Mouse (Mus musculus) liver, embryonic 11.5 days (tissue): ENCODE results near the gene Pan3. TPM values are rescaled to one million over a fixed set of nuclear protein-coding genes. Genes with fewer than 3 reads are reported as not detected.
A peak's percentile ranks its signal among the peaks of the same experiment; 100 is the strongest.

ENCODE experiments used
- ATAC-seq: fragments of 200-750 bp; cut with Nextera tagmentation; replicated peaks from 2 replicates; pipeline ENCODE4 v1.8.0; 2017; ENCODE audit warnings: moderate number of reproducible peaks, mild to moderate bottlenecking, moderate TSS enrichment, moderate library complexity; ENCODE audit not compliant: low FRiP score
- DNase-seq: peaks from one replicate; pipeline ENCODE4 v3.0.0-alpha.2; 2017; ENCODE audit warnings: low spot score
- H3K27ac ChIP-seq: fragments of 300-500 bp; sonication (generic); 2 replicates; pipeline ENCODE4 v1.5.1; 2014; ENCODE audit warnings: mild to moderate bottlenecking, low read depth, low read length, control low read depth
- H3K27me3 ChIP-seq: fragments of 300-500 bp; sonication (generic); replicated peaks from 2 replicates; pipeline ENCODE4 v1.6.1; 2014; ENCODE audit warnings: low read length, mixed read lengths; ENCODE audit not compliant: control insufficient read depth, insufficient read depth
- H3K36me3 ChIP-seq: fragments of 300-500 bp; sonication (generic); 2 replicates; pipeline ENCODE4 v1.6.1; 2014; ENCODE audit warnings: mild to moderate bottlenecking, low read length, moderate library complexity, mixed read lengths; ENCODE audit not compliant: control insufficient read depth, insufficient read depth
- H3K4me1 ChIP-seq: fragments of 300-500 bp; sonication (generic); replicated peaks from 2 replicates; pipeline ENCODE4 v1.6.1; 2014; ENCODE audit warnings: low read length, mixed read lengths; ENCODE audit not compliant: control insufficient read depth, insufficient read depth
- H3K4me2 ChIP-seq: fragments of 300-500 bp; sonication (generic); 2 replicates; pipeline ENCODE4 v1.6.1; 2014; ENCODE audit warnings: mild to moderate bottlenecking, control low read depth, moderate library complexity
- H3K4me3 ChIP-seq: fragments of 300-500 bp; sonication (generic); 2 replicates; pipeline ENCODE4 v1.5.1; 2014; ENCODE audit warnings: low read depth, low read length, control low read depth
- H3K9ac ChIP-seq: fragments of 300-500 bp; sonication (generic); 2 replicates; pipeline ENCODE4 v1.6.1; 2014; ENCODE audit warnings: low read depth, low read length, control low read depth
- H3K9me3 ChIP-seq: fragments of 300-500 bp; sonication (generic); 2 replicates; pipeline ENCODE4 v1.6.1; 2016; ENCODE audit warnings: low read length, inconsistent platforms, mixed read lengths; ENCODE audit not compliant: control insufficient read depth
- WGBS: fragments of 180-500 bp; shearing (Covaris S2); extraction: QIAGEN DNeasy Blood & Tissue Kit; methylation state at CpG from one replicate; pipeline ENCODE4 v1.1.7; 2014; 5-methylcytosine and 5-hydroxymethylcytosine counted together
- polyA plus RNA-seq: library from polyadenylated mRNA; unstranded; fragments of >200 nt; fragmentation: Nextera tagmentation; extraction: Ambion mirVana; gene quantifications from 2 replicates; pipeline ENCODE4 v1.2.1, GENCODE M21; 2014

Gene Pan3
- polyA plus RNA-seq, 1 experiment from 2014 or later, result 73.8 TPM

- no peaks in the 10 kb centered on the region for H3K9me3 ChIP-seq
- H3K4me2 ChIP-seq, result no peak overlapping the region
- H3K27ac ChIP-seq, result no peak overlapping the region
- H3K36me3 ChIP-seq, result no peaks in the 10 kb centered on the region
- no peaks in the 10 kb centered on the region for H3K27me3 ChIP-seq
- H3K9ac ChIP-seq, result no peak overlapping the region
- ATAC-seq (no peak), DNase-seq (no peak)
- H3K4me1 ChIP-seq, result no peaks in the 10 kb centered on the region
- WGBS, result 42% methylated on average over 16 of the region's 16 CpGs
- no peak overlapping the region for H3K4me3 ChIP-seq
Observed at GRCm38 (mm10) chr5:147564140-147564590, 134.2 kb downstream of the Pan3 start.

GRCm38 (mm10) chr5:147565444-147565843 is 135.5 kb downstream of the Pan3 start:
- no peaks in the 10 kb centered on the region for H3K4me1 ChIP-seq
- H3K27me3 ChIP-seq, result no peaks in the 10 kb centered on the region
- DNase-seq (no peak), ATAC-seq (no peak)
- no peaks in the 10 kb centered on the region for H3K9me3 ChIP-seq
- H3K9ac ChIP-seq, result no peak overlapping the region
- H3K4me3 ChIP-seq, result no peak overlapping the region
- WGBS, result 85% methylated on average over 7 of the region's 7 CpGs
- no peak overlapping the region for H3K4me2 ChIP-seq
- H3K27ac ChIP-seq, result no peak overlapping the region
- no peaks in the 10 kb centered on the region for H3K36me3 ChIP-seq

- H3K27ac ChIP-seq, result no peak overlapping the region
- H3K4me3 ChIP-seq, result no peak overlapping the region
- no peaks in the 10 kb centered on the region for H3K36me3 ChIP-seq
- DNase-seq, result no peak
- 64% methylated on average over 7 of the region's 7 CpGs for WGBS
- no peak for ATAC-seq
- H3K4me2 ChIP-seq, result no peak overlapping the region
- H3K4me1 ChIP-seq, result no peaks in the 10 kb centered on the region
- H3K27me3 ChIP-seq, result no peaks in the 10 kb centered on the region
- no peak overlapping the region for H3K9ac ChIP-seq
- no peaks in the 10 kb centered on the region for H3K9me3 ChIP-seq
Observed at GRCm38 (mm10) chr5:147566335-147566734, 136.4 kb downstream of the Pan3 start.

- Histone ChIP-seq H3K4me2 (no peak overlapping the region), H3K36me3 (no peaks in the 10 kb centered on the region), H3K4me3 (no peak overlapping the region), H3K9ac (no peak overlapping the region), H3K9me3 (no peaks in the 10 kb centered on the region), H3K27me3 (no peaks in the 10 kb centered on the region), H3K27ac (no peak overlapping the region), H3K4me1 (0 out of 2 replicates have a peak, but pooled peaks cover 4% of the 10 kb centered on the region)
- DNase-seq, result no peak
- ATAC-seq, result no peak
- 38% methylated on average over 7 of the region's 7 CpGs for WGBS
Observed at GRCm38 (mm10) chr5:147572695-147573094, 142.7 kb downstream of the Pan3 start.

DNA sequence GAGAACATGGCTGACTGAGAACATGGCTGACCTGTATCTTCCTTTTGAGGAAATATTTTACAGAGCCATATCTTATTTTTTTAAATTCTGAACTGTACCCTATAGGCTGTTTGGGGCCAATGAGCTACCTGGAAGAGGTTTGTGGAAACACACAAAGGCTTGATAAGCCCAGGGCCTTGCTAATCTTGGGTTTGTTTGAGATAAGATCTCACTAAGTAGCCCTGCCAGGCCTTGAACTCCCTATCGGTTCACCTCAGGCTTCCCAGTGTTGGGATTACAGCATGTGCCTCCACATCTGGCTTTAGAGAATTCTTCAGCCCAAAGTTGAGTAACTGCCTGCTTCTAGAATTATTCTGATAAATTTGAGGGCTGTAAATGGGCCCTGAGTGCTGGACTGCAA is 143.6 kb downstream of the Pan3 start:
- 63% methylated on average over 1 of the region's 1 CpGs for WGBS
- DNase-seq, result no peak
- ATAC-seq, result no peak

DNA sequence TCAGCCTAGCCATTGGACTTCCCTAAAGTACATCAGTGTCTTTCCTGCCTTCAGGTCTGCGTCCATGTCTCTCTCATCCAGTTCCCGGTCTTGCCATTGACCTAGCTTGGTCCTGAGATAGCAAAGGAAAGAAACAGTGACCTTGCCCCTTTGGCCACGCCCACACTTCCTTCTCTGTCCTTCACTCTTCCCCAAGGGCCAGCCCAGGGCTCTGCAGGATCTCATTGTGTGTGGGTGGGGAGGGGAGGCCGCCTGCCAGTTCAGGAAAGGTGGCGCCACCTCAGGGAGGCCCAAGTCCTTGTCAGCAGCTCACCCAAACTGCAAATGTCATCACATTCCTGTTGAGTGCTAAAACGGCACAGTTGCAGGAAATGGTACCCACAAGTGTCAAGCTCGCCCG is 144.6 kb downstream of the Pan3 start:
- H3K4me2 ChIP-seq, result no peak overlapping the region
- DNase-seq, result no peak
- no peak overlapping the region for H3K9ac ChIP-seq
- H3K27me3 ChIP-seq, result no peaks in the 10 kb centered on the region
- H3K36me3 ChIP-seq, result no peaks in the 10 kb centered on the region
- 0 out of 2 replicates have a peak, but pooled peaks cover 4% of the 10 kb centered on the region for H3K4me1 ChIP-seq
- no peaks in the 10 kb centered on the region for H3K9me3 ChIP-seq
- WGBS, result 39% methylated on average over 8 of the region's 8 CpGs
- H3K4me3 ChIP-seq, result no peak overlapping the region
- peak; percentile 68 for ATAC-seq
- no peak overlapping the region for H3K27ac ChIP-seq

More for the DNA sequence above, 143.6 kb downstream of the Pan3 start:
- Histone ChIP-seq H3K27me3 (no peaks in the 10 kb centered on the region), H3K9ac (no peak overlapping the region), H3K4me3 (no peak overlapping the region), H3K4me2 (no peak overlapping the region), H3K4me1 (0 out of 2 replicates have a peak, but pooled peaks cover 4% of the 10 kb centered on the region), H3K9me3 (no peaks in the 10 kb centered on the region), H3K27ac (no peak overlapping the region), H3K36me3 (no peaks in the 10 kb centered on the region)

- Histone ChIP-seq H3K4me3 (no peak overlapping the region), H3K9ac (no peak overlapping the region), H3K4me2 (no peak overlapping the region), H3K9me3 (no peaks in the 10 kb centered on the region), H3K27ac (no peak overlapping the region), H3K4me1 (0 out of 2 replicates have a peak, but pooled peaks cover 4% of the 10 kb centered on the region), H3K36me3 (no peaks in the 10 kb centered on the region), H3K27me3 (no peaks in the 10 kb centered on the region)
- DNase-seq (no peak), ATAC-seq (no peak)
- 65% methylated on average over 6 of the region's 6 CpGs for WGBS
Observed at GRCm38 (mm10) chr5:147577003-147577402, 147.0 kb downstream of the Pan3 start.

- WGBS, result 85% methylated on average over 7 of the region's 7 CpGs
- no peak for ATAC-seq
- H3K27ac ChIP-seq, result no peak overlapping the region
Observed at GRCm38 (mm10) chr5:147579148-147579547, 149.2 kb downstream of the Pan3 start.

GRCm38 (mm10) chr5:147579691-147580090 is 149.7 kb downstream of the Pan3 start:
- no peaks in the 10 kb centered on the region for H3K4me1 ChIP-seq
- H3K27me3 ChIP-seq, result no peaks in the 10 kb centered on the region; the same call in 1 of the 2 replicates
- H3K27ac ChIP-seq, result no peak overlapping the region
- ATAC-seq (no peak), DNase-seq (no peak)
- H3K9me3 ChIP-seq, result no peaks in the 10 kb centered on the region
- WGBS, result 70% methylated on average over 8 of the region's 8 CpGs
- no peaks in the 10 kb centered on the region for H3K36me3 ChIP-seq
- no peak overlapping the region for H3K4me2 ChIP-seq
- H3K4me3 ChIP-seq, result no peak overlapping the region
- H3K9ac ChIP-seq, result no peak overlapping the region

More at GRCm38 (mm10) chr5:147579148-147579547, 149.2 kb downstream of the Pan3 start:
- H3K9me3 ChIP-seq, result no peaks in the 10 kb centered on the region
- H3K36me3 ChIP-seq, result no peaks in the 10 kb centered on the region
- H3K9ac ChIP-seq, result no peak overlapping the region
- DNase-seq, result no peak
- H3K4me1 ChIP-seq, result no peaks in the 10 kb centered on the region
- no peaks in the 10 kb centered on the region; the same call in 1 of the 2 replicates for H3K27me3 ChIP-seq
- no peak overlapping the region for H3K4me3 ChIP-seq
- no peak overlapping the region for H3K4me2 ChIP-seq
